Mouse (Mus musculus) layer of hippocampus, adult 8-10 months (tissue): Measurements from ENCODE around the gene Olfr1094. TPM values are rescaled to one million over a fixed set of nuclear protein-coding genes. Genes with fewer than 3 reads are reported as not detected.

Source experiments
- DNase-seq, 2 experiments: peaks; one replicate each; pipeline ENCODE4 v3.0.0; 2022; ENCODE audit warnings: low spot score in 2 of 2
- total RNA-seq, 4 experiments: library from RNA; stranded (reverse); gene quantifications; 2 replicates each; pipeline ENCODE4 v1.2.4; 2022

Gene Olfr1094
- not detected for total RNA-seq

- no peak for DNase-seq
Measured at GRCm38 (mm10) chr2:86824363-86824762, at the start of gene Olfr1094. Olfr1094 (plus strand) TSS chr2:86824663.

- DNase-seq = no peak
Measured at GRCm38 (mm10) chr2:86782179-86782578, 42.3 kb upstream of the Olfr1094 start, which contains the start of gene Olfr1093. Olfr1093 (plus strand) TSS chr2:86782479.

DNA sequence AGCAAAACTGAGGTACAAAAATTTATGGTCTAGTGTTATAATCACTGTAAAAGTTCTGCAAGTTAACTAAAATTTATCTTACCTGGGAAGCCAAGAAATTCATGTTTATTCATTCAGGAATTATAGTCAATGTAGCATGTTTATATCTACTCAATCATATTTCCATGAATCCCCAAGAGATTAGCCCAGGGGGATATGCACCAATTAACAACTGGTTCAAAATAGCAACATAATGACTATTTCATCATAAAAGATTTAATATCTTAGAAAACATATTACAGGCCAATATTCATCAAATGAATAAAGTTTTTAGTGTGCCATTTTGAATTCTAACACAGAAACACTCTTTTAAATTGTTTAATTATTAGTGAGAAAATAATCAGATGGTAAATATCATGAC lies 14.5 kb upstream of the Olfr1094 start, which contains the start of gene Olfr141:
TSS of gene Olfr141 (minus strand) at position 101 of the 400 bp plus-strand sequence.
- DNase-seq = no peak

GRCm38 (mm10) chr2:86851596-86851995 lies 27.1 kb downstream of the Olfr1094 start, which contains the start of gene Olfr1095:
Olfr1095 (minus strand) TSS chr2:86851696.
- DNase-seq = no peak

GRCm38 (mm10) chr2:86874702-86875101 lies 50.2 kb downstream of the Olfr1094 start, which contains the start of gene Gm13723:
Gm13723 (minus strand) TSS chr2:86874802.
- DNase-seq = no peak

Other genes starting within 250 kb of the Olfr1094 start
- gene Olfr1082, start 225.7 kb upstream of the Olfr1094 start, total RNA-seq = not detected
- gene Olfr1084, start 184.9 kb upstream of the Olfr1094 start, total RNA-seq = not detected
- not detected for gene Olfr1085, start 162.6 kb upstream of the Olfr1094 start, total RNA-seq
- gene Olfr1086, start 144.6 kb upstream of the Olfr1094 start, total RNA-seq = not detected
- gene Olfr1087, start 126.3 kb upstream of the Olfr1094 start, total RNA-seq = not detected
- gene Olfr1089, start 91.0 kb upstream of the Olfr1094 start, total RNA-seq = not detected
- not detected for gene Olfr1090, start 65.7 kb upstream of the Olfr1094 start, total RNA-seq
- gene Olfr1093, start 42.2 kb upstream of the Olfr1094 start, total RNA-seq = not detected
- gene Olfr141, start 14.6 kb upstream of the Olfr1094 start, total RNA-seq = not detected
- gene Olfr1095, start 27.0 kb downstream of the Olfr1094 start, total RNA-seq = not detected
- not detected for gene Gm13723, start 50.1 kb downstream of the Olfr1094 start, total RNA-seq
- not detected for gene Olfr1097, start 67.6 kb downstream of the Olfr1094 start, total RNA-seq
- not detected for gene Olfr1098, start 99.9 kb downstream of the Olfr1094 start, total RNA-seq
- not detected for gene Olfr1099, start 136.0 kb downstream of the Olfr1094 start, total RNA-seq
- gene Olfr1100, start 155.3 kb downstream of the Olfr1094 start, total RNA-seq = not detected
- not detected for gene Olfr1101, start 166.6 kb downstream of the Olfr1094 start, total RNA-seq
- gene Olfr1102, start 173.7 kb downstream of the Olfr1094 start, total RNA-seq = not detected
- gene Olfr1104, start 202.4 kb downstream of the Olfr1094 start, total RNA-seq = not detected
- gene Olfr1105, start 211.9 kb downstream of the Olfr1094 start, total RNA-seq = not detected
- gene Olfr1106, start 227.6 kb downstream of the Olfr1094 start, total RNA-seq = not detected